Mouse (Mus musculus): ENCODE data around the gene Flot1. TPM values are rescaled to one million over a fixed set of nuclear protein-coding genes. Genes with fewer than 3 reads are reported as not detected.

Gene Flot1
- polyA plus RNA-seq, 1 experiment from 2014 or later: 46.9 TPM

GRCm38 (mm10) chr17:35829737-35830136 lies 6.7 kb downstream of the Flot1 start:
- no peak overlapping the region for H3K27ac ChIP-seq (ENCODE audit: low read depth, low read length)
- 6% methylated on average over 21 of the region's 21 CpGs for WGBS
- H3K9ac ChIP-seq (ENCODE audit: low read length): peak overlapping the region; percentile 12; the same call in 1 of the 2 replicates
- ATAC-seq (ENCODE audit: low FRiP score) (peak; percentile 72), DNase-seq (ENCODE audit: low spot score, missing footprints) (peak; percentile 98)
- no peak overlapping the region for H3K4me3 ChIP-seq (ENCODE audit: low read depth, low read length)
- H3K27me3 ChIP-seq (ENCODE audit: control insufficient read depth, insufficient read depth, low read length): no peaks in the 10 kb centered on the region
- H3K4me2 ChIP-seq: no peak overlapping the region; the same call in 1 of the 2 replicates
- peaks cover 8% of the 10 kb centered on the region for H3K4me1 ChIP-seq (ENCODE audit: control insufficient read depth, insufficient read depth, low read length)
- H3K9me3 ChIP-seq (ENCODE audit: control insufficient read depth, low read length): no peaks in the 10 kb centered on the region
- H3K36me3 ChIP-seq (ENCODE audit: control insufficient read depth, insufficient read depth, low read length): peaks cover 15% of the 10 kb centered on the region

GRCm38 (mm10) chr17:35832400-35833238 lies 9.6 kb downstream of the Flot1 start:
- Histone ChIP-seq H3K36me3 (ENCODE audit: control insufficient read depth, insufficient read depth, low read length) (peaks cover 34% of the 10 kb centered on the region), H3K4me3 (ENCODE audit: low read depth, low read length) (no peak overlapping the region), H3K9me3 (ENCODE audit: control insufficient read depth, low read length) (no peaks in the 10 kb centered on the region), H3K9ac (ENCODE audit: low read length) (no peak overlapping the region), H3K4me1 (ENCODE audit: control insufficient read depth, insufficient read depth, low read length) (peaks cover 23% of the 10 kb centered on the region), H3K27ac (ENCODE audit: low read depth, low read length) (no peak overlapping the region), H3K27me3 (ENCODE audit: control insufficient read depth, insufficient read depth, low read length) (no peaks in the 10 kb centered on the region), H3K4me2 (no peak overlapping the region)
- WGBS: 79% methylated on average over 8 of the region's 8 CpGs
- ATAC-seq (ENCODE audit: low FRiP score) (no peak), DNase-seq (ENCODE audit: low spot score, missing footprints) (peak; percentile 91)

GRCm38 (mm10) chr17:35833239-35833751 lies 10.3 kb downstream of the Flot1 start:
- ATAC-seq (ENCODE audit: low FRiP score): no peak
- Histone ChIP-seq H3K4me2 (no peak overlapping the region), H3K4me3 (ENCODE audit: low read depth, low read length) (no peak overlapping the region), H3K4me1 (ENCODE audit: control insufficient read depth, insufficient read depth, low read length) (peaks cover 23% of the 10 kb centered on the region), H3K27me3 (ENCODE audit: control insufficient read depth, insufficient read depth, low read length) (no peaks in the 10 kb centered on the region), H3K9ac (ENCODE audit: low read length) (no peak overlapping the region), H3K36me3 (ENCODE audit: control insufficient read depth, insufficient read depth, low read length) (peaks cover 31% of the 10 kb centered on the region), H3K27ac (ENCODE audit: low read depth, low read length) (no peak overlapping the region), H3K9me3 (ENCODE audit: control insufficient read depth, low read length) (no peaks in the 10 kb centered on the region)
- DNase-seq (ENCODE audit: low spot score, missing footprints): peak; percentile 88
- 25% methylated on average over 5 of the region's 5 CpGs for WGBS

GRCm38 (mm10) chr17:35833894-35834293 lies 10.9 kb downstream of the Flot1 start:
- no peak overlapping the region for H3K27ac ChIP-seq (ENCODE audit: low read depth, low read length)
- H3K9ac ChIP-seq (ENCODE audit: low read length): no peak overlapping the region
- peaks cover 25% of the 10 kb centered on the region for H3K4me1 ChIP-seq (ENCODE audit: control insufficient read depth, insufficient read depth, low read length)
- no peaks in the 10 kb centered on the region for H3K27me3 ChIP-seq (ENCODE audit: control insufficient read depth, insufficient read depth, low read length)
- ATAC-seq (ENCODE audit: low FRiP score) (no peak), DNase-seq (ENCODE audit: low spot score, missing footprints) (peak; percentile 84)
- 66% methylated on average over 5 of the region's 5 CpGs for WGBS
- H3K9me3 ChIP-seq (ENCODE audit: control insufficient read depth, low read length): no peaks in the 10 kb centered on the region
- 0 out of 2 replicates have a peak overlapping the region, but pooled peaks have one; percentile 12 for H3K4me2 ChIP-seq
- no peak overlapping the region for H3K4me3 ChIP-seq (ENCODE audit: low read depth, low read length)
- H3K36me3 ChIP-seq (ENCODE audit: control insufficient read depth, insufficient read depth, low read length): peaks cover 31% of the 10 kb centered on the region

- Histone ChIP-seq H3K36me3 (ENCODE audit: control insufficient read depth, insufficient read depth, low read length) (peaks cover 31% of the 10 kb centered on the region), H3K27ac (ENCODE audit: low read depth, low read length) (no peak overlapping the region)
- 77% methylated on average over 26 of the region's 26 CpGs for WGBS
Observed at GRCm38 (mm10) chr17:35834696-35835422, 11.8 kb downstream of the Flot1 start.

GRCm38 (mm10) chr17:35835424-35836140 lies 12.6 kb downstream of the Flot1 start:
- peak overlapping the region; percentile 94 for H3K9ac ChIP-seq (ENCODE audit: low read length)
- peak overlapping the region; percentile 92 for H3K4me2 ChIP-seq
- DNase-seq (ENCODE audit: low spot score, missing footprints) (no peak), ATAC-seq (ENCODE audit: low FRiP score) (no peak)
- H3K27ac ChIP-seq (ENCODE audit: low read depth, low read length): peak overlapping the region; percentile 14; the same call in 1 of the 2 replicates
- H3K4me3 ChIP-seq (ENCODE audit: low read depth, low read length): peak overlapping the region; percentile 96
- no peaks in the 10 kb centered on the region for H3K9me3 ChIP-seq (ENCODE audit: control insufficient read depth, low read length)
- 87% methylated on average over 26 of the region's 26 CpGs for WGBS
- no peaks in the 10 kb centered on the region for H3K27me3 ChIP-seq (ENCODE audit: control insufficient read depth, insufficient read depth, low read length)
- peaks cover 25% of the 10 kb centered on the region for H3K4me1 ChIP-seq (ENCODE audit: control insufficient read depth, insufficient read depth, low read length)
- peaks cover 31% of the 10 kb centered on the region for H3K36me3 ChIP-seq (ENCODE audit: control insufficient read depth, insufficient read depth, low read length)

More at GRCm38 (mm10) chr17:35834696-35835422, 11.8 kb downstream of the Flot1 start:
- ATAC-seq (ENCODE audit: low FRiP score): no peak
- Histone ChIP-seq H3K9me3 (ENCODE audit: control insufficient read depth, low read length) (no peaks in the 10 kb centered on the region), H3K9ac (ENCODE audit: low read length) (peak overlapping the region; percentile 26; the same call in 1 of the 2 replicates), H3K27me3 (ENCODE audit: control insufficient read depth, insufficient read depth, low read length) (no peaks in the 10 kb centered on the region), H3K4me3 (ENCODE audit: low read depth, low read length) (peak overlapping the region; percentile 96), H3K4me2 (peak overlapping the region; percentile 92), H3K4me1 (ENCODE audit: control insufficient read depth, insufficient read depth, low read length) (peaks cover 28% of the 10 kb centered on the region)
- peak; percentile 83 for DNase-seq (ENCODE audit: low spot score, missing footprints)

- 11% methylated on average over 24 of the region's 24 CpGs for WGBS
- DNase-seq (ENCODE audit: low spot score, missing footprints): peak; percentile 99
- Histone ChIP-seq H3K27me3 (ENCODE audit: control insufficient read depth, insufficient read depth, low read length) (no peaks in the 10 kb centered on the region), H3K9me3 (ENCODE audit: control insufficient read depth, low read length) (no peaks in the 10 kb centered on the region), H3K4me2 (peak overlapping the region; percentile 92), H3K4me3 (ENCODE audit: low read depth, low read length) (peak overlapping the region; percentile 96), H3K36me3 (ENCODE audit: control insufficient read depth, insufficient read depth, low read length) (peaks cover 31% of the 10 kb centered on the region), H3K27ac (ENCODE audit: low read depth, low read length) (peak overlapping the region; percentile 94), H3K4me1 (ENCODE audit: control insufficient read depth, insufficient read depth, low read length) (peaks cover 25% of the 10 kb centered on the region), H3K9ac (ENCODE audit: low read length) (peak overlapping the region; percentile 94)
- no peak for ATAC-seq (ENCODE audit: low FRiP score)
Observed at GRCm38 (mm10) chr17:35836178-35836965, 13.3 kb downstream of the Flot1 start.

GRCm38 (mm10) chr17:35836991-35837422 lies 14.0 kb downstream of the Flot1 start:
- H3K36me3 ChIP-seq (ENCODE audit: control insufficient read depth, insufficient read depth, low read length): peaks cover 31% of the 10 kb centered on the region
- no peaks in the 10 kb centered on the region for H3K27me3 ChIP-seq (ENCODE audit: control insufficient read depth, insufficient read depth, low read length)
- H3K9me3 ChIP-seq (ENCODE audit: control insufficient read depth, low read length): no peaks in the 10 kb centered on the region
- peak overlapping the region; percentile 94 for H3K9ac ChIP-seq (ENCODE audit: low read length)
- peak overlapping the region; percentile 96 for H3K4me3 ChIP-seq (ENCODE audit: low read depth, low read length)
- H3K4me1 ChIP-seq (ENCODE audit: control insufficient read depth, insufficient read depth, low read length): peaks cover 25% of the 10 kb centered on the region
- DNase-seq (ENCODE audit: low spot score, missing footprints): peak; percentile 99
- H3K27ac ChIP-seq (ENCODE audit: low read depth, low read length): peak overlapping the region; percentile 94
- peak; percentile 54 for ATAC-seq (ENCODE audit: low FRiP score)
- peak overlapping the region; percentile 92 for H3K4me2 ChIP-seq
- WGBS: 1% methylated on average over 25 of the region's 25 CpGs
